Mouse (Mus musculus) erythroblast, embryonic 14.5 days (primary cell): Measurements from ENCODE around the gene Phldb2.

Source experiments
- GATA1 ChIP-seq: IDR thresholded peaks from 2 replicates; pipeline ENCODE4 v1.6.1; 2012; ENCODE audit warnings: low read length, inconsistent platforms, mixed read lengths
- TAL1 ChIP-seq: IDR thresholded peaks from 3 replicates; pipeline ENCODE4 v1.6.1; 2012; ENCODE audit warnings: low read length, inconsistent platforms, mixed read lengths

GRCm38 (mm10) chr16:45795188-45795693 is 158.2 kb downstream of the Phldb2 start:
- no peak for TF ChIP-seq TAL1
- no peak for TF ChIP-seq GATA1
